Mouse (Mus musculus) kidney, postnatal 14 days (tissue): Measurements from ENCODE around the gene Arhgap27.

ENCODE experiments used
- DNase-seq: peaks from one replicate; pipeline ENCODE4 v3.0.0; 2022; ENCODE audit warnings: mixed read lengths

Gene Arhgap27

GRCm38 (mm10) chr11:103380460-103380859 lies 17.0 kb upstream of the Arhgap27 start:
- DNase-seq: no peak

- no peak for DNase-seq
These were observed 14.8 kb upstream of the Arhgap27 start for GRCm38 (mm10) chr11:103378341-103378740.

GRCm38 (mm10) chr11:103375772-103376171 lies 12.3 kb upstream of the Arhgap27 start:
- no peak for DNase-seq

- no peak for DNase-seq
These were observed 11.8 kb upstream of the Arhgap27 start for GRCm38 (mm10) chr11:103375258-103375657.

- DNase-seq: no peak
These were observed 10.4 kb upstream of the Arhgap27 start for GRCm38 (mm10) chr11:103373922-103374321.

- no peak for DNase-seq
These were observed 9.1 kb upstream of the Arhgap27 start for GRCm38 (mm10) chr11:103372561-103372960.

- DNase-seq: peak; percentile 68
These were observed 8.6 kb upstream of the Arhgap27 start for GRCm38 (mm10) chr11:103372068-103372467.

GRCm38 (mm10) chr11:103371222-103371539 lies 7.7 kb upstream of the Arhgap27 start:
- DNase-seq: peak; percentile 75

GRCm38 (mm10) chr11:103370397-103371221 lies 7.1 kb upstream of the Arhgap27 start:
- DNase-seq: no peak

GRCm38 (mm10) chr11:103365530-103365929 lies 2.0 kb upstream of the Arhgap27 start:
- no peak for DNase-seq

- no peak for DNase-seq
These were observed 1.5 kb upstream of the Arhgap27 start for GRCm38 (mm10) chr11:103365022-103365421.

GRCm38 (mm10) chr11:103364335-103364734 lies 843 bp upstream of the Arhgap27 start:
- no peak for DNase-seq

- DNase-seq: peak; percentile 47
These were observed 841 bp downstream of the Arhgap27 start for GRCm38 (mm10) chr11:103362521-103363181.

GRCm38 (mm10) chr11:103362054-103362432 lies 1.4 kb downstream of the Arhgap27 start:
- DNase-seq: peak; percentile 43

GRCm38 (mm10) chr11:103361396-103362053 lies 2.0 kb downstream of the Arhgap27 start:
- peak; percentile 66 for DNase-seq

- DNase-seq: peak; percentile 33
These were observed 2.8 kb downstream of the Arhgap27 start for GRCm38 (mm10) chr11:103360661-103361081.

GRCm38 (mm10) chr11:103359841-103360641 lies 3.5 kb downstream of the Arhgap27 start:
- peak; percentile 92 for DNase-seq

- peak; percentile 85 for DNase-seq
These were observed 4.4 kb downstream of the Arhgap27 start for GRCm38 (mm10) chr11:103359122-103359521.

GRCm38 (mm10) chr11:103358316-103358715 lies 5.2 kb downstream of the Arhgap27 start:
- peak; percentile 55 for DNase-seq

- no peak for DNase-seq
These were observed 5.8 kb downstream of the Arhgap27 start for GRCm38 (mm10) chr11:103357710-103358109.

- DNase-seq: no peak
These were observed 6.4 kb downstream of the Arhgap27 start for GRCm38 (mm10) chr11:103356938-103357670.

GRCm38 (mm10) chr11:103356032-103356571 lies 7.4 kb downstream of the Arhgap27 start:
- peak; percentile 81 for DNase-seq
